Mouse (Mus musculus): ENCODE data around the gene Neurl4.

GRCm38 (mm10) chr11:69945997-69946891 lies 45.4 kb downstream of the Neurl4 start:
- no peak for TF ChIP-seq CTCF (IDR thresholded peaks at IDR 0.05; ENCODE audit: borderline replicate concordance, extremely low read depth, insufficient read depth, insufficient read length)
- no peak for TF ChIP-seq POLR2A (IDR thresholded peaks at IDR 0.05; ENCODE audit: borderline replicate concordance, extremely low read depth, insufficient read depth, insufficient read length, poor library complexity, severe bottlenecking)
